Mouse (Mus musculus) forebrain, postnatal 0 days (tissue): ENCODE measurements around the gene Egr2. TPM values are rescaled to one million over a fixed set of nuclear protein-coding genes. Genes with fewer than 3 reads are reported as not detected.

ENCODE experiments used
- ATAC-seq: fragments of 200-750 bp; cut with Nextera tagmentation; 2 replicates; pipeline ENCODE4 v1.8.0; 2017; ENCODE audit warnings: mild to moderate bottlenecking, moderate library complexity
- DNase-seq: peaks from one replicate; pipeline ENCODE4 v3.0.0-alpha.2; 2015
- H3K27ac ChIP-seq: fragments of 300-500 bp; sonication (generic); 2 replicates; pipeline ENCODE4 v1.5.1; 2014; ENCODE audit warnings: low read depth, mild to moderate bottlenecking, antibody characterized with exemption, low read length, moderate library complexity, mixed read lengths
- H3K27me3 ChIP-seq: fragments of 300-500 bp; sonication (generic); 2 replicates; pipeline ENCODE4 v1.6.1; 2014; ENCODE audit warnings: mild to moderate bottlenecking, low read length, mixed read lengths; ENCODE audit not compliant: insufficient read depth
- H3K36me3 ChIP-seq: fragments of 300-500 bp; sonication (generic); 2 replicates; pipeline ENCODE4 v1.6.1; 2014; ENCODE audit warnings: mild to moderate bottlenecking, moderate library complexity; ENCODE audit not compliant: insufficient read depth
- H3K4me1 ChIP-seq: fragments of 300-500 bp; sonication (generic); 2 replicates; pipeline ENCODE4 v1.6.1; 2014; ENCODE audit warnings: antibody characterized with exemption; ENCODE audit not compliant: insufficient read depth
- H3K4me2 ChIP-seq: fragments of 300-500 bp; sonication (generic); 2 replicates; pipeline ENCODE4 v1.6.1; 2014; ENCODE audit warnings: low read depth, mild to moderate bottlenecking, moderate library complexity
- H3K4me3 ChIP-seq: fragments of 300-500 bp; sonication (generic); 2 replicates; pipeline ENCODE4 v1.5.1; 2014; ENCODE audit warnings: low read depth, low read length, mixed read lengths
- H3K9ac ChIP-seq: fragments of 300-500 bp; sonication (generic); 2 replicates; pipeline ENCODE4 v1.6.1; 2014; ENCODE audit warnings: mild to moderate bottlenecking
- H3K9me3 ChIP-seq: fragments of 300-500 bp; sonication (generic); 2 replicates; pipeline ENCODE4 v1.6.1; 2016; ENCODE audit warnings: low read length
- CTCF ChIP-seq: sonication (generic); IDR thresholded peaks from 2 replicates; pipeline ENCODE4 v1.5.1; 2016; ENCODE audit warnings: antibody characterized with exemption, control low read depth, low read depth
- WGBS: fragments of 180-500 bp; shearing (Covaris S2); extraction: QIAGEN DNeasy Blood & Tissue Kit; methylation state at CpG from one replicate; pipeline ENCODE4 v1.1.7; 2014; 5-methylcytosine and 5-hydroxymethylcytosine counted together
- polyA plus RNA-seq: library from polyadenylated mRNA; unstranded; fragments of >200 nt; fragmentation: Nextera tagmentation; extraction: Ambion mirVana; gene quantifications from 2 replicates; pipeline ENCODE4 v1.2.1, GENCODE M21; 2015
- total RNA-seq: library from RNA; depleted of rRNA; stranded (reverse); fragments of >200 nt; gene quantifications from 2 replicates; pipeline ENCODE4 v1.2.3, GENCODE M21; 2014

Egr2 gene
- total and polyA plus RNA-seq, 2 experiments from 2014 or later: 1.1 to 1.3 TPM

DNA sequence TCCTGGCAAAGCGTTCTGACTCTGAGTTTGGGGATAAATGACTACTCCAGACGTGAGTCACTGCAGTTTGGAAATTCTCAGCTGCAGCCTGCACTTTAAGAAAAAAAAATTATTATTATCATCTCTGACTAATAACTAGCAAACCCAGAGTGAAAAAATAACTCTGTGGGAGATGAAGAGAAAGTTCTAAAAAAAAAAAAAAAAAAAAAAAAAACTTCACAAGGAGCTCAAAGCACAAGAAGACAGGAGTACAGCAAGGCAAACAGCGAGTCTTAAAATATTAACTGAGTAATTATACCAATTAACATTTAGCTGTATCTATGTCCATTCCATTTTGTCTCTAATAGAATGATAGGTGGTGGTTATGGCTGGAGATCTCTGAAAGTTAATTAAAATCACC, 11.1 kb upstream of the Egr2 start:
- 88% methylated on average over 3 of the region's 3 CpGs for WGBS
- H3K4me1 ChIP-seq: no peaks in the 10 kb centered on the region
- H3K36me3 ChIP-seq: no peaks in the 10 kb centered on the region
- no peak overlapping the region for H3K27ac ChIP-seq
- no peak overlapping the region for H3K9ac ChIP-seq
- no peaks in the 10 kb centered on the region for H3K9me3 ChIP-seq
- no peak for ATAC-seq
- H3K4me2 ChIP-seq: no peak overlapping the region
- TF ChIP-seq CTCF: no peak
- no peak overlapping the region for H3K4me3 ChIP-seq
- peaks cover 6% of the 10 kb centered on the region; the same call in 1 of the 2 replicates for H3K27me3 ChIP-seq
- no peak for DNase-seq

DNA sequence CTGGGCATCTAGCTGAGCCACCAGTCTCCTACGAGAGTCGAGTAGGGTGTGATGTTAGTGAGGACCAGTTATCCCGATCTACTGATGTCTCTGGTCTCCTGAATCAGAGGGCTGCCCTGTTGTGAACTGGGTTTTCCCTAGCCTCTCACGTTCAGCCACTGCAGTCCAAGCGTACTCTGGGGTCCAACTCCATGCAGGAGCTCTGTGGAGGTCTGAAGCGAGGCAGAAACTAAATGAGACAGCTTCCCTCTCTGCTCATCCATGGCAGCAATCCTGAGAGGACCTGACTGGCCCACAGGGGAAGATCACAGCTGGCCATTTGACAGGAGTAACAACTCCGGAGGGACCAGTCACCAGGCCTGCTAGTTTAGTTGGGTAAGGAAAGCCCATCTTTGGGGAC, 10.6 kb upstream of the Egr2 start:
- Histone ChIP-seq H3K27ac (no peak overlapping the region), H3K9me3 (no peaks in the 10 kb centered on the region), H3K4me1 (no peaks in the 10 kb centered on the region), H3K9ac (no peak overlapping the region), H3K36me3 (no peaks in the 10 kb centered on the region), H3K4me2 (no peak overlapping the region), H3K4me3 (no peak overlapping the region), H3K27me3 (peaks cover 6% of the 10 kb centered on the region; the same call in 1 of the 2 replicates)
- TF ChIP-seq CTCF: no peak
- 84% methylated on average over 7 of the region's 7 CpGs for WGBS
- ATAC-seq (no peak), DNase-seq (no peak)

DNA sequence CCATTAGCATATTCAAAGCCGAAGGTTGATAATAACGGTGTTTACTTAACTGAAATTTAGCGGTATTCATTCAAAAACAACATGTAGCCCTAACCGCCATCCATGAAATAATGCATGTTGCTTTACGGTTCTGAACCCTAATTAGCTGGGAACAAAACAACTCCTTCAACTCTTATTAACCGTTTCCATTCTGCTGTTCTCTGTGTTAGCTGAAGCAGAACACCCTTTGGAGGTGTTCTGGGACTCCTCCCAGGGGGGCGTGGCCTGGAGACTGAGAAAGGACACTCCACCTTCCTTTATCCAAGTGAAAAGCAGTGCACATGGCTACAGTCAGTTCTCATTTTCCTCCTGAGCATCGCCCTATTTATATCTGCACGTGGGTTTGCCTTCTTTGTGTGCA, 8.8 kb upstream of the Egr2 start:
- ATAC-seq (no peak), DNase-seq (no peak)

DNA sequence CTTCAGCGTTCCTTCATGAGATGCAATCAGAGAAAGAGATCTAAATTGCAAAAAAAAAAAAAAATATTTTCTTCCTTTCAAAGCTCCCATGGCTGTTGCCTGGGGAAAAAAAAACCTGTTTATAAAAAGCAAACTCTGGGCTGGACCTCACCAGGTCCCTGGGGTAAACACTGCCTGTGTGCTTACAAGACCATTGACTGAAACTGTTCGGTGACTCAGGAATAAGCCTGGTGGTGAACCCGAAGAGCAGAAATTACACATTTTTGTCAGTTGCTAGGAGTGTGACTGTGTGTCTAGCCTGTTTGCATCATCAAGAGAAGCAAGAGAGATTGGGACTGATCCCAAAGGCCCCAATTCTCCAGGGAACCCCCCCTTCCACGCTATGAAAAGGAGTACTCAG, 5.5 kb upstream of the Egr2 start:
- DNase-seq (no peak), ATAC-seq (no peak)
- Histone ChIP-seq H3K27me3 (peaks cover 34% of the 10 kb centered on the region), H3K4me3 (no peak overlapping the region), H3K27ac (no peak overlapping the region), H3K36me3 (no peaks in the 10 kb centered on the region), H3K4me2 (no peak overlapping the region), H3K9ac (no peak overlapping the region), H3K9me3 (no peaks in the 10 kb centered on the region), H3K4me1 (no peaks in the 10 kb centered on the region)
- WGBS: 77% methylated on average over 4 of the region's 4 CpGs
- no peak for TF ChIP-seq CTCF

More for the DNA sequence above, 8.8 kb upstream of the Egr2 start:
- WGBS: 26% methylated on average over 9 of the region's 9 CpGs
- TF ChIP-seq CTCF: no peak
- H3K4me2 ChIP-seq: no peak overlapping the region
- H3K4me1 ChIP-seq: no peaks in the 10 kb centered on the region
- H3K27me3 ChIP-seq: peaks cover 13% of the 10 kb centered on the region
- no peak overlapping the region for H3K27ac ChIP-seq
- no peak overlapping the region for H3K4me3 ChIP-seq
- no peak overlapping the region for H3K9ac ChIP-seq
- H3K9me3 ChIP-seq: no peaks in the 10 kb centered on the region
- no peaks in the 10 kb centered on the region for H3K36me3 ChIP-seq

DNA sequence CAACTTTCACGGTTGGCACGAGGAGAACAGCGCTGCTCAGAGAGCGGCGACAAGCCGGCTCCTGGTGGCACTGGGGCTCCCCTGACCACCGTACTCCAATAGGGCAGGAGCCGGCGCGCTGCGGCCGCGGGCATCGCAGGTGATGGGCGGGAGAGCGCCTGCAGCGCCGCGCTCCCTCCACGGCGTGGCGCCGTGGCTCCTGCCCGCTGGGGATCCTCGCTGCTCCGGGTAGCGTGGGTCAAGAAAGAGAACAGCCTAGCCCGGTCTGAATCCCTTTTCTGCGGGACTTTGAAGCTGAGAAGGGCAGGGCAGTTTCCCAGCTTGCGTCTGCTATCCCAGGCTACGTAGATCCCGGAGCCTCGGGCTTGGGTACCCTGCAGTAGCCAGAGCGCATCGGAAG, 697 bp downstream of the Egr2 start:
- Histone ChIP-seq H3K4me2 (peak overlapping the region; percentile 94), H3K36me3 (no peaks in the 10 kb centered on the region), H3K27me3 (peaks cover 75% of the 10 kb centered on the region), H3K27ac (no peak overlapping the region), H3K9ac (no peak overlapping the region), H3K4me1 (peaks cover 5% of the 10 kb centered on the region; the same call in 1 of the 2 replicates), H3K9me3 (no peaks in the 10 kb centered on the region), H3K4me3 (peak overlapping the region; percentile 57)
- peak; percentile 79 for TF ChIP-seq CTCF
- WGBS: 1% methylated on average over 35 of the region's 35 CpGs
- peak; percentile 69 for DNase-seq
- ATAC-seq: peak; percentile 38

DNA sequence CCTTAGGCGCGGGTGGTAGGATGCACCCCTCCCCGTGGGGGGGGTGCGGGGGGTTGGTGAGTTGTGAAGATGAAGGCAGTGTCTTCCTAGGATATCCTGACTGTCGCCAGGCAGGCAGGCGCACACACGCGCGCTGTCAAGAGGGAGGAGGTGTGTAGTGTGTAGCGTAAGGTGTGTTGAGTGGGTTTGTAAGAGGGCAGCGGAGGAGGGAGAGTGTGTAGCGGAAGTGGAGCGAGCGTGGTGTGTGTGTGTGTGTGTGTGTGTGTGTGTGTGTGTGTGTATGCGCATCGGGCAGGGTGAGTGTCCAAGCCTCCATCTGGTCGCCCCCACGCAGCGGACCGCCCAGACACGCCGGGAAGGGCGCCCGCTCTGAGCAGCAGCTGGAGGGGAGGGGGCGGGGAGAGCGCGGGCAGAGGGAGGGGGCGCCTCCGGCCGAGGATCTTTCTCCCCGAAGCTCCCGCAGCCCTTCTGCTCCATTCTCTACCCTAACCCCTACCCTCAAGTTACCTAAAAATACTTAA, 1.4 kb downstream of the Egr2 start:
- Histone ChIP-seq H3K36me3 (no peaks in the 10 kb centered on the region), H3K4me1 (peaks cover 5% of the 10 kb centered on the region; the same call in 1 of the 2 replicates), H3K27me3 (peaks cover 76% of the 10 kb centered on the region), H3K4me2 (peak overlapping the region; percentile 94), H3K4me3 (peak overlapping the region; percentile 57), H3K27ac (no peak overlapping the region), H3K9ac (0 out of 2 replicates have a peak overlapping the region, but pooled peaks have one; percentile 31), H3K9me3 (no peaks in the 10 kb centered on the region)
- no peak for DNase-seq
- ATAC-seq: peak; percentile 15; the same call in 1 of the 2 replicates
- under 1% methylated on average over 17 of the region's 32 CpGs for WGBS
- TF ChIP-seq CTCF: no peak

DNA sequence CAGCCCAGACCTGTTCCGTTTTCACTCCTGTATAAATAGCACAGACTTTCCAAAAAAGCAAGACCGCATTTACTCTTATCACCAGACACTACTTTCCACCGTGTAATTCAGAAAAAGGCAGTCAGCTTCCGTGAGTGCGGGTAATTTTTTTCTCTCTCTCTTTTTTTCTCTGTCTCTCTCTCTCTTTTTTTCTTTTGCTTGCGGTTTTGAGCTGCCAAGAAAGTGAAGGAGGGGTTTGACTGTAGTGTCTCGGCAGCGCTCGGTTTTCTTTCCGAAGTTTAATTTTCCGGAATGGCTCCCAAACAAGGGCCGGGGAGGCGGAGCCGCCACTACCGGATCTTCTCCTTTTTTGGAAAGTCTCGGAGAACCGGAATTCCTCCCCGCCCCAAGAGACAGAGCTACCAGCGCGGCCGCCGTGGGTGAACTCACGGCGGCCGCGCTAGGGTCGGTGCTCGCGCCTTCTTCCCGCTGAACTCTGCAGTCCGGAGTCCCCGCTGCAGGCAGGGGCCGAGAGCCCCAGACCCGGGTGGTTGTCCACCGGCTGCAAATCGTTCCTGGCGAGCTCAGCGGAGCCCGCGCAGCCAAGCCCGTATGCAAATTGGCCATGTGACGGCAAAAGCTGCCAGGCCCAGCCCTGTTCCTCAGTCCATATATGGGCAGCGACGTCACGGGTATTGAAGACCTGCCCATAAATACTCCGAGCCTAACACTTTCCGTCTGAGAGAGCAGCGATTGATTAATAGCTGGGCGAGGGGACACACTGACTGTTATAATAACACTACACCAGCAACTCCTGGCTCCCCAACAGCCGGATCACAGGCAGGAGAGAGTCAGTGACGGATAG, 2.1 kb downstream of the Egr2 start:
- peak; percentile 91 for DNase-seq
- no peak for TF ChIP-seq CTCF
- peak overlapping the region; percentile 57 for H3K4me3 ChIP-seq
- 0 out of 2 replicates have a peak overlapping the region, but pooled peaks have one; percentile 67 for H3K27ac ChIP-seq
- peaks cover 80% of the 10 kb centered on the region for H3K27me3 ChIP-seq
- H3K9ac ChIP-seq: peak overlapping the region; percentile 53
- H3K4me2 ChIP-seq: peak overlapping the region; percentile 94
- peaks cover 5% of the 10 kb centered on the region; the same call in 1 of the 2 replicates for H3K4me1 ChIP-seq
- peak; percentile 90 for ATAC-seq
- whole genome bisulfite sequencing: 1% methylated on average over 51 of the region's 51 CpGs
- no peaks in the 10 kb centered on the region for H3K36me3 ChIP-seq
- H3K9me3 ChIP-seq: no peaks in the 10 kb centered on the region
